Mouse (Mus musculus) right cerebral cortex, postnatal 14 days (tissue): ENCODE measurements around the gene Ppp2r5e.

Experiments
- DNase-seq: peaks from one replicate; pipeline ENCODE4 v3.0.0; 2022

Gene Ppp2r5e

DNA sequence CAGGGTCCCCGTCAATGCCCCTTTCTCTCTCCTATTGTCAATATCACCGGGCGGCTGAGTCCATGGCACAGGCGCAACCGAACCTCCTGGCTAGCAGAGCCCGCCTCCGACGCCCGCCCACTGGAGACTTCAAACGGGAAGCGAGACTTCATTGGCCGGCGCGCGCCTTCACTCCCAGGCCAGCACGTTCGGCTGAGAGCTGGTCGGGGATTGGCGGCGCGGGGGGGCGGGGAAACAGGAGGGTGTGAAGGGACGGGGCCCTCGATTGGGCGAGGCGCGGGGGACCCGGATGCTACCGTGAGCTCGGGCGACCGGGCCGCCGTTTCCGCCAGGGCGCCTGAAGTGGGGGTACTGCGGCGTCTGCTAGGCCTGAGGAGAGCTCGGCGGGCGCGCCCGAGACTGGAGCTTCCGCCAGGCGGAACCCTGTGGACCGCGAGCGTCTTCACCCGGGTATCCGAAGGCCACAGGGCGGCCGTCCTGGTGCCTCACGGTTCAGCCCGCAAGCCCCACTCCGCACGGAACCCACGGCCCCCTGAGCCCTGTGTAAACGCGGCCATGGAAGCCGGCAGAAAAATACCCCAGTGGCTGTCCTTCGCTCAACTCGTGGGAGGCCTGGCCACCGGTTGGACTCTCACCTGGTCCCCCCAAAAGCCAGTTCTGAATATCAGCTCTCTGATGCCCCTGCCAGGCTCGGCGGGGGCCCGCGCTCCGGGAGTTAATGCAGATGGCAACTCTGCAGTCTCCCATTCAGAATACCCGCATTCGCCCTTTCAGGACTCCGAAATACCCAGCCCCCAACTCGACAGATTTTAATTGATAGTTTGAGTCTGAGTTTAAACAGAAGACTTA lies at the start of gene Ppp2r5e:
Gene Ppp2r5e (minus strand): TSS at position 92 of the 849 bp plus-strand sequence.
- peak; percentile 100 for DNase-seq

DNA sequence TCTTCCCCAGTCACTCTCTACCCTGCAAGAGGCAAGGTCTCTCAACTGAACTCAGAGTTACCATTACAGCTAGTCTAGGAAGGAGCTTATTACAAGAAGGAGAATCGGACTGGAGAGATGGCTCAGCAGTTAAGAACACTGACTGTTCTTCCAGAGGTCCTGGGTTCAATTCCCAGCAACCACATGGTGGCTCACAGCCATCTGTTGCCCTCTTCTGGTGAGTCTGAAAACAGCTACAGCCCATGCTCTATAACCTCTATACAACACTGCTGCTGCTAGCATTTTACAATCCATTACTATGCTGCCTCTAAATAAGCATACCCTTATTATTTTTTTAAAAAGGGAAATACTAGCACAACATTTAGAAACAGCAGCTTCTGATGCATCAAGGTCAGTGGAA lies 49.7 kb upstream of the Ppp2r5e start:
- no peak for DNase-seq

DNA sequence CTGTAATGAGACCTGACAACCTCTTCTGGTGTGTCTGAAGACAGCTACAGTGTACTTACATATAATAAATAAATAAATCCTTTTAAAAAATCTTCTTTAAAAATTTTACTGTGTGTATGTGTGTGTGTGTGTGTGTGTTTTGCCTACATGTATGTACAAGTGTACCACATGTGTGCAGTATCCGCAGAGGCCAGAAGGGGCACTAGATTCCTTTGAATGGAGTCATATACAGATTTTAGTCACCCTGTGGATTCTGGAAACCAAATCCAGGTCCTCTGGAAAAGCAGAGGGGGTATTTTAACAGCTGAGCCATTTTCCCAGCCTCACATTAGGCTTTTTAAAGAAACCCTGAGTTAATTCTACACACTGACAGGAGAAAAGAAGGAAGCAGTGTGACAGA lies 45.7 kb upstream of the Ppp2r5e start:
- no peak for DNase-seq

DNA sequence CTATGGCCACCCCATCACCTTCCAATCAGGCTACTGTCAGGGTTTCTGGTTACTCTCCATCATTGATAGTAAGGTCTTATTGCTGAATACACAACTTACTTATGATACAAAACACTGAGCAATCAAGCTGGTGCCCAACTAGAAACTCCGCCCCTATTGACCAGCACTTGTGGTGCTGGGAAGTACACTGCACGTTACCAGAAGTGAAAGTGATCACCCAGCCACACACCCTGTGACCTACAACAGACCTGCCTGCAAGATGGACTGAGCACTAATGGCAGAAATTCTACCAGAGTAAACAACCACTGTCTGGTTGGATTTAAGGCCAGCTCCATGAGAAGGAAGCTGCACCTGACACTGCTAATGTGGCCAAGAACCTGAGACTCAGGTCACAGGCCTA lies 42.3 kb upstream of the Ppp2r5e start:
- DNase-seq, result no peak

- no peak for DNase-seq
These were observed 41.1 kb upstream of the Ppp2r5e start for GRCm38 (mm10) chr12:75637103-75637502.

DNA sequence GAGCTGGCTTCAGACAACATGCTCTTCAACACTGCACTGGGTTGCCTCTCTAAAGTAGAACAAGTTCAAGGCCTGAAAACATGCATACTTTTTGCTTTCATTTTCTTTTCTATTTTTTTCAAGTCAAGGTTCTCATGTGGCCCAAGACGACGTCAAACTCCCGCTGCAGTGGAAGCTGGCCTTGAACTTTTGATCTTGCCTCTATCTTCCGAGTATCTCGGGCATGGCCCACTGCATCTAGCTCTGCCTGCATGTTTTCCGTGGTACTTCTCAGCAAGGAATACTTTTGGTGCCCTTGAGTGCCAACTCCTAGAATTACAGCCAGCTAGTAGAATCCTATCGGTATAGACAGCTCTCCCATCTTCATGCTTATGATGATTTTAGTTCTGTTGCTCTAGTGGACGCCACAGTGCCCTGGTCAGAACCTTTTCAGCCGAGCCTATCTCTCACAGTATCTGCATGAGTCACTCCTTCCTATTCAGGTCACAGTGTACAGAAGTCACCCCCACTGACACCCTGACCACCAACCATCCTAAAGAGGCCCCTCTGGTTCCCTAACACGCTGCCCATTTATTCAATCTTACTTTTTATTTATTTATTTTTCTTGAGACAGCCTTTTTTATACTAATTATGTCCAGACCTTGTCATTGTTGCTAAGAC lies 39.9 kb upstream of the Ppp2r5e start:
- no peak for DNase-seq

DNA sequence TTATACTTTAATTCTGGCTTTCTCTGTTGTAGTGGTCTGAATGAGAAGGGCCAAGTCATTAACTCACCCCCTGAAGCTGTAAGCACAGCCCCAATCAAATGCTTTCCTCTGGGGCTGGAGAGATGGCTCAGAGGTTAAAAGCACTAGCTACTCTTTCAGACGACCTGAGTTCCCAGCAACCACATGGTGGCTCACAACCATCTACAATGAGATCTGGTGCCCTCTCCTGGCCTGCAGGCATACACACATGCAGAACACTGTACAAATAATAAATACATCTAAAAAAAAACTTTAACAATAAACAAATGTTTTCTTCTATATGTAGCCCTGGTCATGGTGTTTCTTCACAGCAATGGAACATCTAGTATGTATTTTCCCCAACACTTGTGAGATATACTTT lies 33.6 kb upstream of the Ppp2r5e start:
- no peak for DNase-seq

DNA sequence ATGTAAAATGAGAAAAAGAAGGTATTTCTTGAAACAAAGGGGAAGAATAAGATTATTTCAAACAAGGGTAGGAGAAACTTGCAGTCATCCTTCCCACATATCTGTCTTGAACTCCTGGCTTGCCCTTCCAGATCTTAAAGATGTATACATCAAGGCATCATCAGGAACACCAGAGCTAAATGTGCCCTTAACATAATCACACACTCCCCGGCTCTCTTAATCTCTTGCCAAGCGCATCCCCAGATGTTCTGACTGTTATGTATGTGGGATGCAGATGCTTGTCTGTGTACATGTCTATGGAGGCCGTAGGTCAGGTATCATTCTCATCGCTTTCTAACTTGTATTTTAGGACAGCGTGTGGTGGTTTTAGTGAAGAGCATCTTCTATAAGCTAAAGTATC lies 27.2 kb upstream of the Ppp2r5e start:
- no peak for DNase-seq

DNA sequence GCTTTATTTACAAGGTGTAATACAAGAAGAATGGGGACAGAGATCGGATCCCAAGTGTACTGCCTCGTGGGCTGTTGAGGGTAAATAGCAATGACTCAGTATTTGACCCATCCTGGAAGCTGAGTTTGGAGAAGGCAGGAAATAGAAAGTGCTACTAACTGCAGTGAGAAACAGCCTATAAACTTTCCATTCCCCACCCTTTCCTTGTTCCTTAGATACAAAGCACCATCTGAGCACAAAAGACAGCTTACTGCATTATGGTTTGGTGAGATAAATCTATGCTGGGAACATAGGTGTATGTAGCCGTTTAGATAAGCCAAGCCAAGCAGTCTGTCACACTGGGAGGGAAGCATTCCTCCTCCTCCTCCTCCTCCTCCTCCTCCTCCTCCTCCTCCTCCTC lies 26.8 kb upstream of the Ppp2r5e start:
- DNase-seq, result no peak

GRCm38 (mm10) chr12:75616841-75617240 lies 20.8 kb upstream of the Ppp2r5e start:
- DNase-seq, result no peak

DNA sequence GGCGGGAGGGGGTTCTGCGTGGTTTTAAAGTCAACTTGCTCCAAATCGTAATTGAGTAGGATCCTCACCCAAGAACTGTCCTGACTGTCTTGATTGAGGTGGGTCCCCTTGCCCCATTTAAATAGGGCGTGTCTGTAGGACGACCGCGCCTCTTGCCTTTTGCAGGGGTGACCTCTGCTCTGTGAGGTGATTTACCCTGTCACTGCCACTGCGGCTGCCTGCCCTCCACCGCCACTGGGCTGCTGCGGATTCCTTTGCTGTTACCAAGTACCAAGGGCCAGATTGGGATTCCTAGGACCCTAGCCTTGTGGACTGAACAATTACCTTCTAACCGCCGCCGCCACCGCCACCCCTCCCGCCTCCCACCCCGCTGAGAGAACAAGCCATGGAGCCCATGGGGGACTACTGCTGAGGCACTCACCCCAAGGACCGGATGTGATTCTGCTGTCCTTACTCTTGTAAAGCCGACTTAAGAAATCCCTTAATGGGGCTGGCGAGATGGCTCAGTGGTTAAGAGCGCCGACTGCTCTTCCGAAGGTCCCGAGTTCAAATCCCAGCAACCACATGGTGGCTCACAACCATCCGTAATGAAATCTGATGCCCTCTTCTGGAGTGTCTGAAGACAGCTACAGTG lies 20.2 kb upstream of the Ppp2r5e start:
- no peak for DNase-seq

- no peak for DNase-seq
These were observed 19.5 kb upstream of the Ppp2r5e start for GRCm38 (mm10) chr12:75615556-75615955.

GRCm38 (mm10) chr12:75612711-75613110 lies 16.7 kb upstream of the Ppp2r5e start:
- no peak for DNase-seq

GRCm38 (mm10) chr12:75599490-75599889 lies 3.4 kb upstream of the Ppp2r5e start:
- DNase-seq, result no peak

DNA sequence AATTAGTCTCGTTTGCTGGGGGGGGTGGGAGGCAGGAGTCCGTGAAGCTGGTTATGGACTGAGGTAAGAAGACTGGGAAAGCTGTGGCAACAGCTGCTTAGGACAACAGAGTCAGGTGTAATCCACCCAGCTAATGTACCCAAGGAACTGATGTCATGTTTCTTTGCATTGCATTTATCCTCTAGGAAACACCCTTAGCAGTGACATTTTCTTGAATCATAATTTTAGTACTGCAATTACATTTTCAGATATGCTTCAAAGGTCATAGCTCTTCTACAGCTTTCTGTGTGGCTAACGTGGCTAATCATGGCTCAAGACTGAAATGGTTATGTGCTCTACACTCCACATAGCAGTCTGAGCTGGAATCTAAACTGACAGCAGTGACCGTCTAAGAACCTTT lies 2.9 kb upstream of the Ppp2r5e start:
- DNase-seq, result no peak

DNA sequence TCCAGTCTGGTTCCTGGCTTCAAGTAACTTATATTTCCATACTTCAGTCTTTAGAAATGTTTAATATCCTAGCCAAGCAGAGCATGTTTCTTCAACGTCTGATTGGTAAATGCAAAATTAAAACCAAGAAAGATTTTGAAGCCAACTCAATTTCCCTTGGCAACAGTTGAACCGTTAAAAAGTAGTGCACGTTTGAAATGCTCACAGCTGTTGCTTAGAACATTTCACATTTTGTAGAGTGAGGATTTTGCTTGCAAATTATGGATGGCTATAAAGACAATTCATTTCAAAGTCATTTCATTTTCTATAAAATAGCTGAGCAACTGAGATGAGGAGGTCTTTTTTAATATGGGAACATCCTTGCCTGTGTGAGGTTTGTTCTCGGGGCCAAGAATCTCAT lies 1.7 kb upstream of the Ppp2r5e start:
- DNase-seq, result no peak

DNA sequence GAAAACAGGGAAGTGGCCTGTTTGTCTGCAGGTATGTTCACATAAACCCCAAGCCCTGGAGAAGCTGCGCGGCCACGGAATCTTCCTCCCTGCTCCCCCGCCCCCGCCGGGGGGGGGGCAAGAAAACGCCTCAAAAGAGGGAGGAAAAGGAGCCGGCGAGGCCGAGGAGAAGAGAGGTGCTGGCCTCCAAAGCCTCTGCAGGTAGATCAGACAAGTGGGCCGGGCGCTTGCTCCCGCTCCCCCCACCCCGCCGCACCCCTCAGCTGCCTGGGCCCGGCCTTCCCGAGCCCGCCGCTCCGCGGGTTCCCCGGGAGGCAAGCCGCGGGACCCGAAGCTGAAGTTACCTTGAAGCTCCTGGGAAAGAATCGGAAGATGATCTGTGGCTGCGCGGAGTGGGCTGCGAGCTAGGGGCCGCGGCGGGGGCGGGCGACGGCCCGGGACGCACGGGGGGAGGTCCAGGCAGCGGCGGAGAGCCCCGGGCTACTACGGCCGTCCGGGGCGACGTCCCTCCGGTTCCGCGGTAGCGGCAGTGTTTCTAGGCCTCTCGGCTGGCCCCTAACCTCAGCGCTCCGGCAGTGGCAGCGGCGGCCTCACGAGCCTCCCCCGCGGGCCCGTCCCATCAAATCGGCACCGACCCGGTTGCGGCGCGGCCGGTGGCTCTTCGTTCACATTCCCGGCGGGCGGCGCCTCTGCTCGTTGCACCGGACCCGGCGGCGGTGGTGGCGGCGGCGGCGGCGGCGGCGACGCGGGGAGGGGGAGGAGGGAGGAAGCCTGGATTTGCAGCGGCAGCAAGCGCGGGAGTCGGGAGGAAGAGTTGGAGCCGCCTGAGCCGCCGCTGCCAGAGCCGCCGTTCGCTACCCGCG lies 523 bp downstream of the Ppp2r5e start:
- DNase-seq, result peak; percentile 25

DNA sequence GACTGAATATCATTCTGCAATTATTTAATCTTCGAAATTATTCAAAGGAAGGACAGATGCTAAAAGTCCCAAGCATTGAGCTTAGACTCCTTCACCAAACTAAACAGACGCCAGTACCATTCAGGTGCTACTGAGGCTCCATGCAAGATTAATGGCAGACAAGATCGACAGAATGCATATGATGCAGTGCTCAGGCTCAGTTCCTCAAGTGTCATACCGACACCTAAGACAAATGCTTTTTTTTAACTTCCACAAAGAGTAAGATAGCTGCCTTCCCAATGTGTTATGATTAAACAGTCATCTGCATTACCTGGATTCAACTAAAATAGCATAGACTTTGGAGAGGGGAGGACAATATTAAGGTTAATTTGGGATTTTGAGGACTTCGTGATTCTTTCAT lies 1.6 kb downstream of the Ppp2r5e start:
- no peak for DNase-seq

- DNase-seq, result no peak
These were observed 2.2 kb downstream of the Ppp2r5e start for GRCm38 (mm10) chr12:75593817-75594216.

DNA sequence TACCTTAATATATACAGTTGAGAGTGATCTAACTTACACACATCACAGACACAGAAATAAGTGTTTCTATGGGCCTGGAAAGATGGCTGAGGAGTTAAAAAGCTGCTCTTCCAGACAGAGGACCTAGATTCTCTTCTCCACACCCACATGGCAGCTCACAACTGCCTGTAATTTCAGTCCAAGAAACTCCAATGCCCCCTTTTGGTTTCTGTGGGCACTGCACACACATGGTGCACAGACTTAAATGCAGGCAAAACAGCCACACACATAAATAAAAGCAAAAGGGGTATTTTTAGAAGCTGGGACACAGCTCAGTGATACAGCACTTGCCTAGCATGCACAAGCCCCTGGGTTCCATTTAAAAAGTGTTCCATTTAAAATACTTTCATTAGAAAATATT lies 8.5 kb downstream of the Ppp2r5e start:
- DNase-seq, result no peak

DNA sequence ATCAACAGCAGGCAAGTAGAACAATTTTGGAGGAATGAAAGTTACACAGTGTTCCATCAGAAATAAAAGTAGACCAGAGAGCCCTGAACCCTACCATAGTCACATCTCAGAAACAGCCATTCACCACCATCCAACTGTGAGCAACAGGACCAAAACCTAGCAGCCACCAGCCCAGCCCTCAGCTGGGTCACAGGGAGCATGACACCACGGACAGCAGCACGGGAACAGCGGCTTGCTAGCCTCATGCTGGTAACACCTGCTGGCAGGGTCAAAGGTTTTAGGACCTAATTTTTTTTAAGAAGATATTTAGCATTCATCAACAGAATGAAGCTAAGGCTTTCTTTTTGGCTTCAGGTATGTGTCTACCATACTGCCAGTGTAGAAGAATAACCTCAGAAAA lies 12.3 kb downstream of the Ppp2r5e start:
- no peak for DNase-seq

- no peak for DNase-seq
These were observed 17.0 kb downstream of the Ppp2r5e start for GRCm38 (mm10) chr12:75579076-75579475.

- DNase-seq, result no peak
These were observed 18.8 kb downstream of the Ppp2r5e start for GRCm38 (mm10) chr12:75577255-75577654.
